Mouse (Mus musculus): ENCODE results near the gene Ankrd52. TPM values are rescaled to one million over a fixed set of nuclear protein-coding genes. Genes with fewer than 3 reads are reported as not detected.

Ankrd52 gene
- total and polyA plus RNA-seq, 2 experiments from 2014 or later = 7.7 to 32.6 TPM

- Histone ChIP-seq H3K27me3 (ENCODE audit: insufficient read depth, low read length) (no peaks in the 10 kb centered on the region), H3K9ac (peak within 1 kb of the TSS; percentile 77), H3K4me2 (ENCODE audit: low read depth) (peak within 1 kb of the TSS; percentile 65), H3K4me3 (ENCODE audit: low read depth, low read length) (peak within 1 kb of the TSS; percentile 74), H3K27ac (ENCODE audit: low read depth, low read length) (peak within 1 kb of the TSS; percentile 90), H3K9me3 (ENCODE audit: low read length) (no peaks in the 10 kb centered on the region), H3K4me1 (ENCODE audit: insufficient read depth) (peaks cover 13% of the 10 kb centered on the region), H3K36me3 (ENCODE audit: insufficient read depth) (no peaks in the 10 kb centered on the region)
- WGBS = 3% methylated on average over 61 of the region's 61 CpGs
- TF ChIP-seq CTCF (IDR thresholded peaks at IDR 0.05; ENCODE audit: low read depth) = no peak
- ATAC-seq (peak; percentile 99), DNase-seq (peak; percentile 97)
These were observed 39.4 kb upstream of the Ankrd52 start, which contains the start of gene Cs for GRCm38 (mm10) chr10:128337306-128338181. Gene Cs, plus strand, starts transcription at chr10:128337734.

GRCm38 (mm10) chr10:128338415-128338814 lies 38.5 kb upstream of the Ankrd52 start:
- Histone ChIP-seq H3K27ac (ENCODE audit: low read depth, low read length) (peak overlapping the region; percentile 90; the same call in 1 of the 2 replicates), H3K4me2 (ENCODE audit: low read depth) (peak overlapping the region; percentile 65), H3K27me3 (ENCODE audit: insufficient read depth, low read length) (no peaks in the 10 kb centered on the region), H3K9ac (peak overlapping the region; percentile 77), H3K4me1 (ENCODE audit: insufficient read depth) (peaks cover 13% of the 10 kb centered on the region), H3K9me3 (ENCODE audit: low read length) (no peaks in the 10 kb centered on the region), H3K4me3 (ENCODE audit: low read depth, low read length) (peak overlapping the region; percentile 74), H3K36me3 (ENCODE audit: insufficient read depth) (no peaks in the 10 kb centered on the region)
- no peak for DNase-seq
- WGBS = 16% methylated on average over 5 of the region's 5 CpGs
- no peak for TF ChIP-seq CTCF (IDR thresholded peaks at IDR 0.05; ENCODE audit: low read depth)
- ATAC-seq = no peak

GRCm38 (mm10) chr10:128338948-128339347 lies 38.0 kb upstream of the Ankrd52 start:
- Histone ChIP-seq H3K27ac (ENCODE audit: low read depth, low read length) (no peak overlapping the region), H3K9ac (no peak overlapping the region), H3K9me3 (ENCODE audit: low read length) (no peaks in the 10 kb centered on the region), H3K4me3 (ENCODE audit: low read depth, low read length) (no peak overlapping the region), H3K4me1 (ENCODE audit: insufficient read depth) (peaks cover 13% of the 10 kb centered on the region), H3K36me3 (ENCODE audit: insufficient read depth) (no peaks in the 10 kb centered on the region), H3K27me3 (ENCODE audit: insufficient read depth, low read length) (no peaks in the 10 kb centered on the region), H3K4me2 (ENCODE audit: low read depth) (peak overlapping the region; percentile 65)
- DNase-seq = no peak
- ATAC-seq = no peak
- 66% methylated on average over 2 of the region's 2 CpGs for WGBS
- no peak for TF ChIP-seq CTCF (IDR thresholded peaks at IDR 0.05; ENCODE audit: low read depth)

GRCm38 (mm10) chr10:128340257-128340656 lies 36.7 kb upstream of the Ankrd52 start:
- ATAC-seq (no peak), DNase-seq (no peak)
- H3K4me2 ChIP-seq (ENCODE audit: low read depth) = no peak overlapping the region
- H3K9ac ChIP-seq = no peak overlapping the region
- WGBS = 82% methylated on average over 2 of the region's 2 CpGs
- no peaks in the 10 kb centered on the region for H3K9me3 ChIP-seq (ENCODE audit: low read length)
- no peaks in the 10 kb centered on the region for H3K27me3 ChIP-seq (ENCODE audit: insufficient read depth, low read length)
- H3K36me3 ChIP-seq (ENCODE audit: insufficient read depth) = no peaks in the 10 kb centered on the region
- no peak overlapping the region for H3K27ac ChIP-seq (ENCODE audit: low read depth, low read length)
- peak; percentile 21; the same call in 1 of the 2 replicates for TF ChIP-seq CTCF (IDR thresholded peaks at IDR 0.05; ENCODE audit: low read depth)
- H3K4me3 ChIP-seq (ENCODE audit: low read depth, low read length) = no peak overlapping the region
- peaks cover 13% of the 10 kb centered on the region for H3K4me1 ChIP-seq (ENCODE audit: insufficient read depth)

GRCm38 (mm10) chr10:128343436-128343835 lies 33.5 kb upstream of the Ankrd52 start:
- 74% methylated on average over 1 of the region's 1 CpGs for WGBS
- Histone ChIP-seq H3K36me3 (ENCODE audit: insufficient read depth) (no peaks in the 10 kb centered on the region), H3K4me3 (ENCODE audit: low read depth, low read length) (no peak overlapping the region), H3K27ac (ENCODE audit: low read depth, low read length) (no peak overlapping the region; the same call in 1 of the 2 replicates), H3K4me2 (ENCODE audit: low read depth) (no peak overlapping the region), H3K9me3 (ENCODE audit: low read length) (no peaks in the 10 kb centered on the region), H3K9ac (no peak overlapping the region), H3K27me3 (ENCODE audit: insufficient read depth, low read length) (no peaks in the 10 kb centered on the region), H3K4me1 (ENCODE audit: insufficient read depth) (peaks cover 6% of the 10 kb centered on the region)
- DNase-seq = no peak
- no peak for ATAC-seq
- TF ChIP-seq CTCF (IDR thresholded peaks at IDR 0.05; ENCODE audit: low read depth) = no peak

- Histone ChIP-seq H3K4me3 (ENCODE audit: low read depth, low read length) (no peak overlapping the region), H3K9me3 (ENCODE audit: low read length) (no peaks in the 10 kb centered on the region), H3K36me3 (ENCODE audit: insufficient read depth) (no peaks in the 10 kb centered on the region), H3K4me2 (ENCODE audit: low read depth) (no peak overlapping the region), H3K9ac (no peak overlapping the region), H3K27me3 (ENCODE audit: insufficient read depth, low read length) (no peaks in the 10 kb centered on the region), H3K27ac (ENCODE audit: low read depth, low read length) (no peak overlapping the region; the same call in 1 of the 2 replicates), H3K4me1 (ENCODE audit: insufficient read depth) (no peaks in the 10 kb centered on the region)
- ATAC-seq (peak; percentile 76), DNase-seq (peak; percentile 52)
- TF ChIP-seq CTCF (IDR thresholded peaks at IDR 0.05; ENCODE audit: low read depth) = no peak
- WGBS = 35% methylated on average over 7 of the region's 7 CpGs
These were observed 32.2 kb upstream of the Ankrd52 start for GRCm38 (mm10) chr10:128344568-128345275.

GRCm38 (mm10) chr10:128347541-128347940 lies 29.4 kb upstream of the Ankrd52 start:
- no peak overlapping the region for H3K27ac ChIP-seq (ENCODE audit: low read depth, low read length)
- 89% methylated on average over 8 of the region's 8 CpGs for WGBS
- H3K9ac ChIP-seq = no peak overlapping the region
- H3K27me3 ChIP-seq (ENCODE audit: insufficient read depth, low read length) = no peaks in the 10 kb centered on the region
- no peaks in the 10 kb centered on the region for H3K4me1 ChIP-seq (ENCODE audit: insufficient read depth)
- no peak overlapping the region for H3K4me3 ChIP-seq (ENCODE audit: low read depth, low read length)
- TF ChIP-seq CTCF (IDR thresholded peaks at IDR 0.05; ENCODE audit: low read depth) = no peak
- H3K4me2 ChIP-seq (ENCODE audit: low read depth) = no peak overlapping the region
- DNase-seq (no peak), ATAC-seq (no peak)
- no peaks in the 10 kb centered on the region for H3K9me3 ChIP-seq (ENCODE audit: low read length)
- peaks cover 22% of the 10 kb centered on the region for H3K36me3 ChIP-seq (ENCODE audit: insufficient read depth)

Data from forebrain, postnatal 0 days (tissue).